Mouse (Mus musculus) hindbrain, embryonic 16.5 days (tissue): ENCODE data around the gene Alpk1. TPM values are rescaled to one million over a fixed set of nuclear protein-coding genes. Genes with fewer than 3 reads are reported as not detected.

Experiments used
- ATAC-seq: fragments of 200-750 bp; cut with Nextera tagmentation; 2 replicates; pipeline ENCODE4 v1.8.0; 2017; ENCODE audit warnings: moderate TSS enrichment, moderate library complexity
- H3K27ac ChIP-seq: fragments of 300-500 bp; sonication (generic); 2 replicates; pipeline ENCODE4 v1.5.1; 2014; ENCODE audit warnings: low read depth, mild to moderate bottlenecking, control low read depth, low read length, moderate library complexity
- H3K27me3 ChIP-seq: fragments of 300-500 bp; sonication (generic); replicated peaks from 2 replicates; pipeline ENCODE4 v1.6.1; 2014; ENCODE audit warnings: low read length; ENCODE audit not compliant: control insufficient read depth, insufficient read depth
- H3K36me3 ChIP-seq: fragments of 300-500 bp; sonication (generic); 2 replicates; pipeline ENCODE4 v1.6.1; 2014; ENCODE audit warnings: mild to moderate bottlenecking, low read length, moderate library complexity, mixed read lengths; ENCODE audit not compliant: control insufficient read depth, insufficient read depth
- H3K4me1 ChIP-seq: fragments of 300-500 bp; sonication (generic); 2 replicates; pipeline ENCODE4 v1.6.1; 2014; ENCODE audit warnings: low read depth, low read length; ENCODE audit not compliant: control insufficient read depth, insufficient read depth
- H3K4me2 ChIP-seq: fragments of 300-500 bp; sonication (generic); 2 replicates; pipeline ENCODE4 v1.6.1; 2014; ENCODE audit warnings: mild to moderate bottlenecking, low read length, control low read depth, moderate library complexity
- H3K4me3 ChIP-seq: fragments of 300-500 bp; sonication (generic); 2 replicates; pipeline ENCODE4 v1.5.1; 2014; ENCODE audit warnings: mild to moderate bottlenecking, low read length, control low read depth, moderate library complexity
- H3K9ac ChIP-seq: fragments of 300-500 bp; sonication (generic); 2 replicates; pipeline ENCODE4 v1.6.1; 2014; ENCODE audit warnings: low read depth, mild to moderate bottlenecking, control low read depth, low read length, moderate library complexity
- H3K9me3 ChIP-seq: fragments of 300-500 bp; sonication (generic); 2 replicates; pipeline ENCODE4 v1.6.1; 2014; ENCODE audit warnings: mild to moderate bottlenecking, low read length, moderate library complexity; ENCODE audit not compliant: control insufficient read depth
- WGBS: fragments of 180-500 bp; shearing (Covaris S2); extraction: QIAGEN DNeasy Blood & Tissue Kit; methylation state at CpG from one replicate; pipeline ENCODE4 v1.1.7; 2014; 5-methylcytosine and 5-hydroxymethylcytosine counted together
- polyA plus RNA-seq: library from polyadenylated mRNA; unstranded; fragments of >200 nt; fragmentation: Nextera tagmentation; extraction: Ambion mirVana; gene quantifications from 2 replicates; pipeline ENCODE4 v1.2.1, GENCODE M21; 2015

The Alpk1 gene
- polyA plus RNA-seq, 1 experiment from 2014 or later = 0.46 TPM

DNA sequence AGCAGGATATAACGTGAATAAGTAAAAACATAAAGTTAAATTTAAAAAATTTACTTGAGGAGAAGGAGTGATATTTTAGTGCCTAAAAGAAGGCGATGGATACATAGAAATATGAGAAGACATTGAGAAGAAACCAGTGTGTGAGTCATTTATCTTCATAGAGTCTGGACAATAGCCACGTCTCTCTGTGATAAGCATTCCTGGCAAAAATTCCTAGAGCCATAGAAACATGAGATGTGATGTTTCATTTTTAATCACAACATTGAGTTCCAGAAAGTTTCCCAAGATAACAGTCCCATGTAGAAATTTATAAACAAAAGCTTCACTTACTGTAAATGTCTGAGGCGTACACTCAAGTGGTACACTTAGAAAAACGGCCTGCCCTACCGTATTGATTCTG lies 2.6 kb upstream of the Alpk1 start:
- Histone ChIP-seq H3K9me3 (no peaks in the 10 kb centered on the region), H3K27me3 (peaks cover 2% of the 10 kb centered on the region), H3K4me3 (no peak overlapping the region), H3K36me3 (no peaks in the 10 kb centered on the region), H3K27ac (no peak overlapping the region), H3K9ac (no peak overlapping the region), H3K4me2 (no peak overlapping the region), H3K4me1 (no peaks in the 10 kb centered on the region)
- no peak for ATAC-seq
- WGBS = 90% methylated on average over 6 of the region's 6 CpGs

DNA sequence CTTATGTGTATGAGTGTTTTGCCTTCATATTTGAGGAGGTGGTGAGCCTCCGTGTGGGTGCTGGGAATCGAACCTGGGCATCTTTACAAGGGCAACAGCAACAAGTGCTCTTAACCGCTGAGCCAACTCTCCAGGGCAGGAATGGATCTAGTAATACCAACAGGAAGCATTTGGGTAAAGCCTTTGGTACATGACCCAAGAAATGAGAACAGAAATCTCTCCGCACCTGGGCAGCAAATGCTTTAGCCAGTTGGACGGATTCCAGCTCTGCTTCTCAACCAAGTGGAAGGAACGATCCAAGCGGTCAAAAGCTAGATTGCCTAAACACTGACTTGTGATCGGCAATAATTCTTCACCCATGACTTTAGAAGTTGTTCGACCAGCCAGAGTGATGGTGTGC lies 594 bp upstream of the Alpk1 start:
- Histone ChIP-seq H3K27me3 (no peaks in the 10 kb centered on the region; the same call in 1 of the 2 replicates), H3K27ac (no peak overlapping the region), H3K36me3 (no peaks in the 10 kb centered on the region), H3K4me3 (no peak overlapping the region), H3K9ac (no peak overlapping the region), H3K4me2 (no peak overlapping the region), H3K9me3 (no peaks in the 10 kb centered on the region), H3K4me1 (no peaks in the 10 kb centered on the region)
- WGBS = 96% methylated on average over 9 of the region's 9 CpGs
- no peak for ATAC-seq

DNA sequence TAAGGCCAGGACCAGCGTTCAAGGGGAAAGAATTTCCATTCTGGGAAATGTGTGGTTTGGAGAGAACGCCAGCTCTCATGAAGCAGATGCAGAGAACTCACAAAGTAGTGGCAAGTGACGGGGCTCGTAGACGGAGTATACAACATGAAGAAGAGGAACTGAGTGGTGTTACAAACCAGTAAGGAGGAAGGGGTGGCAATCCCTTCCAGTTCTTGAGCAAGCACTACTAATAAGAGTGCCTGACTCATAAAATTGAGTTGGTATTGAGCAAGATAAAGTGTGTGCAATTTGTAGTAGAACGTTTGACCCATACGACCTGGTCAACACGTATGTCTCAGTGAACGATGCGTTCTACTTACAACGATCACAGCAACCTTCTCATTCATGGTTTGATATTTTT lies 11.2 kb downstream of the Alpk1 start:
- Histone ChIP-seq H3K36me3 (no peaks in the 10 kb centered on the region), H3K4me2 (no peak overlapping the region), H3K9me3 (no peaks in the 10 kb centered on the region), H3K27ac (no peak overlapping the region), H3K4me3 (no peak overlapping the region), H3K4me1 (no peaks in the 10 kb centered on the region), H3K27me3 (no peaks in the 10 kb centered on the region), H3K9ac (no peak overlapping the region)
- 89% methylated on average over 11 of the region's 11 CpGs for WGBS
- no peak for ATAC-seq

DNA sequence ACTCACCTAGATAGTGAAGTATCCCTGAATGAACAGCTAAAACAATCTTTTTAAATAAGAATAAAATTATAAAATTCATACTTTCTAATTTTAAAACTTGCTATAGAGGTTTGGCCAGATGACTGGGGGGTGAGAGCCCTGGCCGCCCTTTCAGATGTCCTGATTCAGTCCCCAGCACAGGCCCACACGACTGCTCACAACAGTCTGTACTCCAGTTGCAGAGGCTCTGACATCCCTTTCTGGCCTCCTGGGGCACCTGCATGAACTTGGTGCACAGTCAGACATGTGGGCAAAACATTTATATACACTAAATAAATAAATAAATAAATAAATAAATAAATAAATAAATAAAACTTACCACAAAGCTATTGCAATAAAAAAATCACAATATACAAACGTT lies 14.4 kb downstream of the Alpk1 start:
- no peak for ATAC-seq
- Histone ChIP-seq H3K9ac (no peak overlapping the region), H3K4me1 (no peaks in the 10 kb centered on the region), H3K4me2 (no peak overlapping the region), H3K36me3 (no peaks in the 10 kb centered on the region), H3K4me3 (no peak overlapping the region), H3K27ac (no peak overlapping the region), H3K9me3 (no peaks in the 10 kb centered on the region), H3K27me3 (no peaks in the 10 kb centered on the region; the same call in 1 of the 2 replicates)
- 80% methylated on average over 3 of the region's 3 CpGs for WGBS

DNA sequence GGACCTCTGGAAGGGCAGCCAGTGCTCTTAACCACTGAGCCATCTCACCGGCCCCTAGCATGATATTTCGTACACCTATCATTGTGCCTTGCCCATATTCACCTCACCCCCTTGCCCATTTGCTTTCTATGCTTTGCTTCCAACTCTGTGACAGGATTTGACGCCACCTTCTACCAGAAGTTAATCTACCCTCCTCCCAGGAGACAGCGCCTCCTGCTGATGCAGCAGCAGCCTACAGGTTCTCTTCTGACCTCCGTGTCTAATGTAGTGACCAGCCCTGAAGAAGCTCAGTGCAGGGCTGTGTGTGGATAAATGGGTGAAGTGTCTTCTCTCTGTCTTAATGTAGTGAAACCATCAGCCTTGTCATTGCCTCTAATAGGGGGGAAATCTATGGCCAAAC lies 15.8 kb downstream of the Alpk1 start:
- no peak for ATAC-seq
- H3K4me2 ChIP-seq = no peak overlapping the region
- H3K9ac ChIP-seq = no peak overlapping the region
- no peak overlapping the region for H3K4me3 ChIP-seq
- peaks cover 2% of the 10 kb centered on the region; the same call in 1 of the 2 replicates for H3K27me3 ChIP-seq
- H3K9me3 ChIP-seq = no peaks in the 10 kb centered on the region
- 59% methylated on average over 5 of the region's 5 CpGs for WGBS
- no peaks in the 10 kb centered on the region for H3K36me3 ChIP-seq
- no peaks in the 10 kb centered on the region for H3K4me1 ChIP-seq
- H3K27ac ChIP-seq = no peak overlapping the region

DNA sequence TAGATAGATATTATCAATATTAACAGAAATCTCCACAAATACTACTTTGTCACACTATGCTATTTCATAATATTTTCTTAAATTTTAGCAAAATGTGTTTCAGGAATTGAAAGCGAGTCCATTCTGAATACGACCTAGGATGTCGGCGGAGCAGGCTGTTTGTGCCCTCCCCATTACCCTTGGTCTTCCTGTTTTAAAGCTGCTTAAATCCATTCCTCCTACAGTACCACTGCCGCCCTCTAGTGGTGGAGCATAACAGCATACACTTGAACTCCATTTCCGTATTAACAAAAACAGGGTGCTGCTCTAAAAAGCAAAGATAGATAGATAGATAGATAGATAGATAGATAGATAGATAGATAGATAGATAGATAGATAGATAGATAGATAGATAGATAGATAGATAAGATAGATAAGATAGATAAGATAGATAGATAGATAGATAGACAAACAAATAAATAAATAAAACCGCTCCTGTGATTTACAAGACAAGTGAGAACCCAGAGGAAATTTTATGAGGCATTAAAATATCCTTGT lies 17.2 kb downstream of the Alpk1 start:
- no peak for ATAC-seq
- no peaks in the 10 kb centered on the region for H3K4me1 ChIP-seq
- no peak overlapping the region for H3K9ac ChIP-seq
- H3K9me3 ChIP-seq = no peaks in the 10 kb centered on the region
- H3K4me2 ChIP-seq = no peak overlapping the region
- no peak overlapping the region for H3K27ac ChIP-seq
- 24% methylated on average over 7 of the region's 7 CpGs for WGBS
- H3K4me3 ChIP-seq = no peak overlapping the region
- no peaks in the 10 kb centered on the region for H3K36me3 ChIP-seq
- peaks cover 3% of the 10 kb centered on the region; the same call in 1 of the 2 replicates for H3K27me3 ChIP-seq

DNA sequence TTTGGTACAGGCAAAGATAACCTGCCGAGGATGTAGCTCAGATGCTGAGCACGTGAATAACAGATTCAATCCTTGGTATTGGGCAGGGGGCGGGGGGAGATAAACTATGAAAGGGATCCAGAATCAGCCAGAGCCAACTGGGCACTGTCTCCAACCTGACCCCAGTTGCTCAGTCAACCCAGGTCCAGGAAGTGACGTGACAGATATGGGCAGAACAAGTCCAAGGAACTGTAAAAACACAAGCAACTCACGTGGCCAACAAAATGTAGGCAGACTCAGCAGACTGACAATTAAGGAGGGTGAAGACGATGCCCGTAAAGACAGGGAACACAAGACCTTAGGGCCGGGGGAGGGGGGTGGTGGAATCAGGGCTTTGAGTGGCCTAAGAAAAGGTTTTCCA lies 17.9 kb downstream of the Alpk1 start:
- WGBS = 74% methylated on average over 8 of the region's 8 CpGs
- no peaks in the 10 kb centered on the region for H3K4me1 ChIP-seq
- H3K9me3 ChIP-seq = no peaks in the 10 kb centered on the region
- H3K27me3 ChIP-seq = peaks cover 5% of the 10 kb centered on the region; the same call in 1 of the 2 replicates
- H3K27ac ChIP-seq = no peak overlapping the region
- H3K4me2 ChIP-seq = no peak overlapping the region
- no peaks in the 10 kb centered on the region for H3K36me3 ChIP-seq
- H3K9ac ChIP-seq = no peak overlapping the region
- no peak for ATAC-seq
- no peak overlapping the region for H3K4me3 ChIP-seq

DNA sequence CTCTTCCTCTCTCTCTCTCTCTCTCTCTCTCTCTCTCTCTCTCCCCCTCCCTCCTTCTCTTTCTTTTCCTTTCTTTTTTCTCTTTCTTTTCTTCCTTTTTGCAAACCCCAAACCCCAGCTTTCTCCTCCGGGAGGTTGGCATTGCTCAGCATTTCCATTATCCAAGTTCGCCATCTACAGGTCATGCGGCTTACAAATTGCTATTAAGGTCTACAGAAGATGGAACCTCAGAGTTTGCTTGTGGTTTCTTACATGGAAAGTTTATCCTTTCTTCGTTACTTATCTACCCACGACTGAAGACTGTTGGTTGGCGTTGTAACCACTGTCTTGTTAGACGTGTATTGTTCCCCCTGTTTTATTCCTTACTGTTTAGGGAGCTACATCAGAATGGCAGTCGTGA lies 21.1 kb downstream of the Alpk1 start:
- Histone ChIP-seq H3K4me1 (no peaks in the 10 kb centered on the region), H3K27me3 (peaks cover 7% of the 10 kb centered on the region; the same call in 1 of the 2 replicates), H3K36me3 (no peaks in the 10 kb centered on the region), H3K4me3 (no peak overlapping the region), H3K27ac (no peak overlapping the region), H3K4me2 (no peak overlapping the region), H3K9me3 (no peaks in the 10 kb centered on the region), H3K9ac (no peak overlapping the region)
- 16% methylated on average over 8 of the region's 8 CpGs for WGBS
- ATAC-seq = peak; percentile 63; the same call in 1 of the 2 replicates

DNA sequence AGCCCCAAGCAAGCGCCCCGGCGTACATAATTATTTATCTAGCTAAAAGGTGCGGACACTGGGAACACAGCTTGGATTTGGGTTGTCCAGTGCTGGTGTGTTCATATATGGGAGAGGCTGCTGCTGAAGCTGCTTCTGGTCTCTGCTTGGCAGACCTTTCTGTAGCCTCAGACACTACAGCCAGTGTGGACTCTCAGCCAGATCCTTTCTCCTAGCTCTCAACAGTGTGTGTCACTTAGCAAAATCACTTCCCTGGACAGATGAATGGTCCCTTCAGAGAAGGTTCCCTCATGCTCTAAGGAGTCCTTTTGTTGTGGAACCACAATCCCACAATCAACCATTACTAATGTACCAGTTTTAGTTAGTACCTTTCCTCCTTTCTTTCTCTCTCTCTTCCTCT lies 21.5 kb downstream of the Alpk1 start:
- H3K4me3 ChIP-seq = no peak overlapping the region
- H3K27me3 ChIP-seq = peaks cover 7% of the 10 kb centered on the region; the same call in 1 of the 2 replicates
- no peaks in the 10 kb centered on the region for H3K4me1 ChIP-seq
- no peak overlapping the region for H3K9ac ChIP-seq
- H3K36me3 ChIP-seq = no peaks in the 10 kb centered on the region
- H3K27ac ChIP-seq = no peak overlapping the region
- WGBS = 39% methylated on average over 4 of the region's 4 CpGs
- H3K4me2 ChIP-seq = no peak overlapping the region
- no peaks in the 10 kb centered on the region for H3K9me3 ChIP-seq
- ATAC-seq = peak; percentile 52

DNA sequence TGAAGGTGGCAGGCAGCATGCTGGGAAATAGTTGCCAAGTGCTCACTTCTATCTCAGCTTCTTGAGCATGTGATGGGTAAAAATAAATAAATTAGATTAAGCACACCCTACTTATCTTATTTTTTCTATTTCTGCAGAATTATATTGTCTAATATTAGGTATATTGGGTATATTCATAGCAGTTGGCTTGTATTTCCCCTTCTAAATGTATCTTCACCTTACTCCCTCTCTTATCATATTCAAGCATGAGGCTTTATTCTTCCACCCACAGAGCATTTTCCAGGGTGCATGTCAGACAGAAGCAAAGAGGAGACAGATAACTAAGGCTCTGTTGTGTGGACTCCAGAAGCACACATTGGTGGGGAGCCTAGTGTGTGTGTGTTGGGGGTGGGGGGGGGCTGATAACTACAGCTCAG lies 22.4 kb downstream of the Alpk1 start:
- Histone ChIP-seq H3K27me3 (peaks cover 7% of the 10 kb centered on the region; the same call in 1 of the 2 replicates), H3K4me3 (no peak overlapping the region), H3K36me3 (no peaks in the 10 kb centered on the region), H3K4me1 (no peaks in the 10 kb centered on the region), H3K4me2 (no peak overlapping the region), H3K27ac (no peak overlapping the region), H3K9ac (no peak overlapping the region), H3K9me3 (no peaks in the 10 kb centered on the region)
- ATAC-seq = no peak
